Mouse (Mus musculus) MEL (cell line): ENCODE measurements around the gene Gm10271.

Source experiments
- CTCF ChIP-seq, 3 experiments: IDR thresholded peaks in 2 of 3; conservative IDR thresholded peaks in 1 of 3; 2 replicates each; pipeline ENCODE4 v1.5.1; 2011 to 2012; ENCODE audit warnings: low read length in 3 of 3, low read depth in 2 of 3, mild to moderate bottlenecking in 2 of 3, improper control_type of control experiment in 1 of 3, inconsistent platforms in 1 of 3, mixed read lengths in 1 of 3, moderate library complexity in 1 of 3; ENCODE audit not compliant: control insufficient read depth in 1 of 3, insufficient read depth in 1 of 3, poor library complexity in 1 of 3, severe bottlenecking in 1 of 3
- E2F4 ChIP-seq: IDR thresholded peaks from 2 replicates; pipeline ENCODE4 v1.6.1; 2011; ENCODE audit warnings: low read depth, low read length, improper control_type of control experiment, borderline replicate concordance
- EP300 ChIP-seq, 2 experiments: IDR thresholded peaks; 2 replicates each; pipeline ENCODE4 v1.6.1; 2011; ENCODE audit warnings: improper control_type of control experiment in 2 of 2, low read length in 2 of 2, low read depth in 1 of 2, mild to moderate bottlenecking in 1 of 2
- ETS1 ChIP-seq: IDR thresholded peaks from 2 replicates; pipeline ENCODE4 v1.6.1; 2012; ENCODE audit warnings: low read depth, mild to moderate bottlenecking, inconsistent platforms, low read length, improper control_type of control experiment, moderate library complexity
- MXI1 ChIP-seq: IDR thresholded peaks from 2 replicates; pipeline ENCODE4 v1.6.1; 2011; ENCODE audit warnings: mild to moderate bottlenecking, low read depth, low read length, improper control_type of control experiment
- MYC ChIP-seq: IDR thresholded peaks from 2 replicates; pipeline ENCODE4 v1.6.1; 2011; ENCODE audit warnings: low read depth, mild to moderate bottlenecking, low read length, improper control_type of control experiment, moderate library complexity
- POLR2A ChIP-seq, 2 experiments: IDR thresholded peaks; 2 replicates each; pipeline ENCODE4 v1.6.1; 2011 to 2012; ENCODE audit warnings: low read length in 2 of 2, mild to moderate bottlenecking in 2 of 2, control low read depth in 1 of 2, improper control_type of control experiment in 1 of 2, low read depth in 1 of 2, moderate library complexity in 1 of 2; ENCODE audit not compliant: control insufficient read depth in 1 of 2, insufficient read depth in 1 of 2, poor library complexity in 1 of 2
- POLR2AphosphoS2 ChIP-seq: IDR thresholded peaks from 2 replicates; pipeline ENCODE4 v1.6.1; 2011; ENCODE audit warnings: low read length, improper control_type of control experiment
- POLR2AphosphoS5 ChIP-seq: IDR thresholded peaks from 2 replicates; pipeline ENCODE4 v1.6.1; 2012; ENCODE audit warnings: low read depth, borderline replicate concordance, mild to moderate bottlenecking, inconsistent platforms, low read length, moderate library complexity, mixed read lengths
- TAL1 ChIP-seq: IDR thresholded peaks from 2 replicates; pipeline ENCODE4 v1.6.1; 2012; ENCODE audit warnings: mild to moderate bottlenecking, inconsistent platforms, low read length, moderate library complexity, mixed read lengths
- ZKSCAN1 ChIP-seq: IDR thresholded peaks from 2 replicates; pipeline ENCODE4 v1.6.1; 2012; ENCODE audit warnings: low read depth, mild to moderate bottlenecking, inconsistent platforms, low read length, improper control_type of control experiment, moderate library complexity

DNA sequence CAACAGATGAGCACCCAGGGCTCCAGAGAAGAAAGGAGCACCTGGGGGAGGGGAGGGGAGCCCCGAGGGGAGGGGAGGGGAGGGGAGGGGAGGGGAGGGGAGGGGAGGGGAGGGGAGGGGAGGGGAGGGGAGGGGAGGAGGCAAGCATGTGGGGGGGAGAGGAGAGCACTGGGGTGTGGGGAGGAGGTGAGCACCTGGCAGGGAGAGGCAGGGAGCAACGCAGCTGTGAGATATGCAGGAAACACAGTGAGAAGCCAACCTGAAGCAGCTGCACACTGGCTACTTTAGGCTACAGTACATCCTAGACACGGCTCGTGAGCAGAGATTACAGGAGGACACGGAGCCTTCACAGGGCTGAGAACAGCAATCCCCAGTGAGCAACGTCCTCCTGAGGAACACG is 41.5 kb downstream of the Gm10271 start:
- TF ChIP-seq POLR2A (IDR thresholded peaks at IDR 0.05; ENCODE audit: control insufficient read depth in 1 of 2, insufficient read depth in 1 of 2, low read depth in 1 of 2, low read length in 2 of 2, poor library complexity in 1 of 2) (no peak), CTCF (IDR thresholded peaks at IDR 0.05 in 2 of 3, conservative IDR thresholded peaks at IDR 0.05 in 1 of 3; ENCODE audit: control insufficient read depth in 1 of 3, insufficient read depth in 1 of 3, low read depth in 2 of 3, low read length in 3 of 3, poor library complexity in 1 of 3, severe bottlenecking in 1 of 3) (no peak), TAL1 (no peak), ZKSCAN1 (no peak), POLR2AphosphoS2 (no peak), ETS1 (no peak), EP300 (IDR thresholded peaks at IDR 0.05; ENCODE audit: low read depth in 1 of 2, low read length in 2 of 2) (no peak), POLR2AphosphoS5 (no peak), E2F4 (no peak), MXI1 (no peak), MYC (no peak)
